Mouse (Mus musculus) liver, postnatal 0 days (tissue): ENCODE measurements around the gene Ifi27l2a. TPM values are rescaled to one million over a fixed set of nuclear protein-coding genes. Genes with fewer than 3 reads are reported as not detected.

Experiments
- ATAC-seq: fragments of 200-750 bp; cut with Nextera tagmentation; 2 replicates; pipeline ENCODE4 v1.8.0; 2017; ENCODE audit warnings: mild to moderate bottlenecking, moderate library complexity
- DNase-seq: peaks from one replicate; pipeline ENCODE4 v3.0.0-alpha.2; 2016
- H3K27ac ChIP-seq: fragments of 300-500 bp; sonication (generic); 2 replicates; pipeline ENCODE4 v1.5.1; 2014; ENCODE audit warnings: antibody characterized with exemption, moderate library complexity, mild to moderate bottlenecking, low read depth
- H3K27me3 ChIP-seq: fragments of 300-500 bp; sonication (generic); 2 replicates; pipeline ENCODE4 v1.6.1; 2014; ENCODE audit warnings: low read length, control low read depth, mixed read lengths; ENCODE audit not compliant: insufficient read depth
- H3K36me3 ChIP-seq: fragments of 300-500 bp; sonication (generic); replicated peaks from 2 replicates; pipeline ENCODE4 v1.6.1; 2014; ENCODE audit warnings: mild to moderate bottlenecking, control low read depth, low read length, moderate library complexity, mixed read lengths; ENCODE audit not compliant: insufficient read depth
- H3K4me1 ChIP-seq: fragments of 300-500 bp; sonication (generic); 2 replicates; pipeline ENCODE4 v1.6.1; 2014; ENCODE audit warnings: antibody characterized with exemption, mild to moderate bottlenecking, control low read depth; ENCODE audit not compliant: insufficient read depth
- H3K4me2 ChIP-seq: fragments of 300-500 bp; sonication (generic); 2 replicates; pipeline ENCODE4 v1.6.1; 2014; ENCODE audit warnings: low read depth, mild to moderate bottlenecking, low read length, moderate library complexity, mixed read lengths
- H3K4me3 ChIP-seq: fragments of 300-500 bp; sonication (generic); 2 replicates; pipeline ENCODE4 v1.5.1; 2014; ENCODE audit warnings: low read depth, low read length
- H3K9ac ChIP-seq: fragments of 300-500 bp; sonication (generic); replicated peaks from 2 replicates; pipeline ENCODE4 v1.6.1; 2014; ENCODE audit warnings: mild to moderate bottlenecking, moderate library complexity
- H3K9me3 ChIP-seq: fragments of 300-500 bp; sonication (generic); 2 replicates; pipeline ENCODE4 v1.6.1; 2016; ENCODE audit warnings: mild to moderate bottlenecking, control low read depth, low read length, mixed read lengths
- CTCF ChIP-seq: sonication (generic); IDR thresholded peaks from 2 replicates; pipeline ENCODE4 v1.5.1; 2016; ENCODE audit warnings: antibody characterized with exemption, low read depth
- EP300 ChIP-seq: IDR thresholded peaks from 2 replicates; pipeline ENCODE4 v1.6.1; 2016; ENCODE audit warnings: antibody characterized with exemption, low read depth, mild to moderate bottlenecking
- WGBS: fragments of 180-500 bp; shearing (Covaris S2); extraction: QIAGEN DNeasy Blood & Tissue Kit; methylation state at CpG from one replicate; pipeline ENCODE4 v1.1.7; 2014; ENCODE audit not compliant: insufficient replicate concordance; 5-methylcytosine and 5-hydroxymethylcytosine counted together
- polyA plus RNA-seq: library from polyadenylated mRNA; unstranded; fragments of >200 nt; fragmentation: Nextera tagmentation; extraction: Ambion mirVana; gene quantifications from 2 replicates; pipeline ENCODE4 v1.2.1, GENCODE M21; 2015

Ifi27l2a gene
- polyA plus RNA-seq, 1 experiment from 2014 or later: 49.7 TPM

- DNase-seq (no peak), ATAC-seq (no peak)
- H3K9ac ChIP-seq: no peak overlapping the region
- TF ChIP-seq CTCF (no peak), EP300 (no peak)
- peak overlapping the region; percentile 36; the same call in 1 of the 2 replicates for H3K27ac ChIP-seq
- 73% methylated on average over 2 of the region's 2 CpGs for WGBS
- H3K27me3 ChIP-seq: no peaks in the 10 kb centered on the region
- H3K4me2 ChIP-seq: no peak overlapping the region
- H3K4me1 ChIP-seq: peaks cover 5% of the 10 kb centered on the region; the same call in 1 of the 2 replicates
- H3K36me3 ChIP-seq: 0 out of 2 replicates have a peak, but pooled peaks cover 4% of the 10 kb centered on the region
- no peak overlapping the region for H3K4me3 ChIP-seq
- H3K9me3 ChIP-seq: no peaks in the 10 kb centered on the region
Measured at GRCm38 (mm10) chr12:103433430-103433829, 10.1 kb downstream of the Ifi27l2a start.

DNA sequence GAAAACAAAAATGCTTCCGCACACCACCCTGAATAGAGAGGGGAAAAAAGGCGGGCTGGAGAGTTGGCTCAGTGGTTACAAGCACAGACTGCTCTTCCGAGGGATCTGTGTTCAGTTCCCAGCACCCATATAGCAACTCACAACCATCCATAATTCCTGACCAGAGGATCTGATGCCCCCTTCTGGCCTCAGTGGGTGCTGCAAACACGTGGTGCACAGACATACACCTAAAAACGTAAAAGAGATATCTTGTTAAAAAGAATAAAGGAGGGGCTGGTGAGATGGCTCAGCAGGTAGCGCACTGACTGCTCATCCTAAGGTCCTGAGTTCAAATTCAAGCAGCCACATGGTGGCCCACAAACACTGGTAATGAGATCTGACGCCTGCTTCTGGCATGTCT, 16.8 kb downstream of the Ifi27l2a start:
- H3K4me3 ChIP-seq: no peak overlapping the region
- H3K27ac ChIP-seq: no peak overlapping the region
- WGBS: 83% methylated on average over 7 of the region's 7 CpGs
- peaks cover 15% of the 10 kb centered on the region for H3K36me3 ChIP-seq
- DNase-seq (no peak), ATAC-seq (no peak)
- H3K9me3 ChIP-seq: no peaks in the 10 kb centered on the region
- no peak overlapping the region for H3K9ac ChIP-seq
- no peak for TF ChIP-seq EP300
- 0 out of 2 replicates have a peak, but pooled peaks have one; percentile 8 for TF ChIP-seq CTCF
- no peaks in the 10 kb centered on the region for H3K27me3 ChIP-seq
- no peak overlapping the region for H3K4me2 ChIP-seq
- peaks cover 19% of the 10 kb centered on the region for H3K4me1 ChIP-seq

- Histone ChIP-seq H3K9me3 (no peaks in the 10 kb centered on the region), H3K4me1 (peaks cover 22% of the 10 kb centered on the region), H3K4me3 (peak within 1 kb of the TSS; percentile 94), H3K4me2 (peak within 1 kb of the TSS; percentile 82), H3K27ac (peak within 1 kb of the TSS; percentile 82), H3K27me3 (no peaks in the 10 kb centered on the region), H3K36me3 (peaks cover 18% of the 10 kb centered on the region), H3K9ac (peak within 1 kb of the TSS; percentile 93)
- DNase-seq (peak; percentile 98), ATAC-seq (peak; percentile 100)
- peak; percentile 95 for TF ChIP-seq CTCF
- peak; percentile 64; the same call in 1 of the 2 replicates for TF ChIP-seq EP300
- 1% methylated on average over 33 of the region's 33 CpGs for WGBS
Measured at GRCm38 (mm10) chr12:103425729-103426470, 17.6 kb downstream of the Ifi27l2a start, which contains the start of gene Ddx24. Gene Ddx24 (minus strand): TSS chr12:103425830.

- Histone ChIP-seq H3K36me3 (peaks cover 20% of the 10 kb centered on the region), H3K27me3 (no peaks in the 10 kb centered on the region), H3K9me3 (no peaks in the 10 kb centered on the region), H3K27ac (peak overlapping the region; percentile 82), H3K9ac (peak overlapping the region; percentile 93), H3K4me1 (peaks cover 22% of the 10 kb centered on the region), H3K4me2 (peak overlapping the region; percentile 82), H3K4me3 (peak overlapping the region; percentile 94)
- TF ChIP-seq CTCF (no peak), EP300 (no peak)
- WGBS: 8% methylated on average over 33 of the region's 33 CpGs
- DNase-seq (no peak), ATAC-seq (peak; percentile 20)
Measured at GRCm38 (mm10) chr12:103425016-103425728, 18.3 kb downstream of the Ifi27l2a start.

DNA sequence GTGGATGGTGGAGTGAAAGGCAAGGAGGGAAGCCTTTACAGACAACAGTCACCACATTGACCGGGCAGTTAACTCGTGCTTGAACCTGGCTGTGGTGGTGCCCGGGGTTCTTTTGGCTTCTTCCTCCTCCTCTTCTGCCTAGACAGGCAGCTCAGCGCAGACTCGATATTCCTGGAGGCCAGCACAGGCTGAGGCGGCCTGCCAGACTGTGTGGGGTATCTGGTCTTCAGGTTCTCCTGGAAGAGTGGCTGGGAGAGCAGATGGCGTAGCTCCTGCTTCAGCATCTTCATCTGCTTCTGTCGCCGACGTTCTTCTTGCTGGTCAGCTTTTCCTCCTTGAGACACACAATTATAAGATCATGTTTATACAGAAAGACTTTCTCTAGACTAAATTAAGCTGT, 35.3 kb downstream of the Ifi27l2a start:
- WGBS: 93% methylated on average over 10 of the region's 10 CpGs
- no peaks in the 10 kb centered on the region for H3K27me3 ChIP-seq
- DNase-seq: no peak
- H3K9me3 ChIP-seq: no peaks in the 10 kb centered on the region
- H3K4me2 ChIP-seq: no peak overlapping the region
- no peak for ATAC-seq
- no peaks in the 10 kb centered on the region for H3K4me1 ChIP-seq
- H3K27ac ChIP-seq: no peak overlapping the region
- TF ChIP-seq EP300 (no peak), CTCF (no peak)
- no peak overlapping the region for H3K4me3 ChIP-seq
- H3K9ac ChIP-seq: no peak overlapping the region
- H3K36me3 ChIP-seq: peaks cover 94% of the 10 kb centered on the region

DNA sequence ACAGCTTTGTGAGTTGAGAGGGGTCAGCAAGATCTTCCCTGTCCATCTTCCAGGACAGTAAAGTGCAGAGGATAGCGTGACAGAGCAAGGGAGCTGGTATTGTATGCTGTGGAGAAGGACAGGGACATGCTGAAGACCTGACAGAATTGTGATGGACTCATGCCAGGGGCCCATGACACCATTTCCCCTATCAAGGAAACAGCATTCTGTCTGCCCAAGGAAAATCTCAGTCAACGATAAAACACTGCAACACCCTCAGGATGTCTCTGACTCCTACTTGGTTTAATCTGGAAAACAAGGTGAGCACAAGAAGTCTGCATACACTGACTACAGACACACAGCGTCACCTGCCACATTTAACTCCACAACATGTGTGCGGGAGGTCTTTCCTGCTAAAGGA, 35.8 kb downstream of the Ifi27l2a start, which contains the start of gene 9330161L09Rik:
9330161L09Rik (minus strand) TSS at position 101 of the 400 bp plus-strand sequence.
- Histone ChIP-seq H3K27me3 (no peaks in the 10 kb centered on the region), H3K27ac (no peak within 1 kb of the TSS), H3K36me3 (peaks cover 97% of the 10 kb centered on the region), H3K4me3 (no peak within 1 kb of the TSS), H3K4me1 (no peaks in the 10 kb centered on the region), H3K4me2 (no peak within 1 kb of the TSS), H3K9me3 (no peaks in the 10 kb centered on the region), H3K9ac (no peak within 1 kb of the TSS)
- 90% methylated on average over 4 of the region's 4 CpGs for WGBS
- DNase-seq (no peak), ATAC-seq (no peak)
- TF ChIP-seq CTCF (no peak), EP300 (no peak)
